Mouse (Mus musculus): ENCODE results near the gene Atpaf1. TPM values are rescaled to one million over a fixed set of nuclear protein-coding genes. Genes with fewer than 3 reads are reported as not detected.

Atpaf1 gene
- polyA plus RNA-seq, 1 experiment, result 54.4 TPM

GRCm38 (mm10) chr4:115838196-115838595 is 53.6 kb downstream of the Atpaf1 start:
- no peak overlapping the region for H3K4me3 ChIP-seq (ENCODE audit: insufficient read depth, low read length)
- TF ChIP-seq POLR2A (IDR thresholded peaks at IDR 0.05; ENCODE audit: extremely low read depth, insufficient read depth, low read length) (no peak), CTCF (IDR thresholded peaks at IDR 0.05; ENCODE audit: extremely low read depth, insufficient read depth, low read length) (no peak)
- H3K4me1 ChIP-seq (ENCODE audit: control insufficient read depth, insufficient read depth, low read length), result no peaks in the 10 kb centered on the region
- no peak overlapping the region for H3K27ac ChIP-seq (ENCODE audit: insufficient read depth, low read length)

DNA sequence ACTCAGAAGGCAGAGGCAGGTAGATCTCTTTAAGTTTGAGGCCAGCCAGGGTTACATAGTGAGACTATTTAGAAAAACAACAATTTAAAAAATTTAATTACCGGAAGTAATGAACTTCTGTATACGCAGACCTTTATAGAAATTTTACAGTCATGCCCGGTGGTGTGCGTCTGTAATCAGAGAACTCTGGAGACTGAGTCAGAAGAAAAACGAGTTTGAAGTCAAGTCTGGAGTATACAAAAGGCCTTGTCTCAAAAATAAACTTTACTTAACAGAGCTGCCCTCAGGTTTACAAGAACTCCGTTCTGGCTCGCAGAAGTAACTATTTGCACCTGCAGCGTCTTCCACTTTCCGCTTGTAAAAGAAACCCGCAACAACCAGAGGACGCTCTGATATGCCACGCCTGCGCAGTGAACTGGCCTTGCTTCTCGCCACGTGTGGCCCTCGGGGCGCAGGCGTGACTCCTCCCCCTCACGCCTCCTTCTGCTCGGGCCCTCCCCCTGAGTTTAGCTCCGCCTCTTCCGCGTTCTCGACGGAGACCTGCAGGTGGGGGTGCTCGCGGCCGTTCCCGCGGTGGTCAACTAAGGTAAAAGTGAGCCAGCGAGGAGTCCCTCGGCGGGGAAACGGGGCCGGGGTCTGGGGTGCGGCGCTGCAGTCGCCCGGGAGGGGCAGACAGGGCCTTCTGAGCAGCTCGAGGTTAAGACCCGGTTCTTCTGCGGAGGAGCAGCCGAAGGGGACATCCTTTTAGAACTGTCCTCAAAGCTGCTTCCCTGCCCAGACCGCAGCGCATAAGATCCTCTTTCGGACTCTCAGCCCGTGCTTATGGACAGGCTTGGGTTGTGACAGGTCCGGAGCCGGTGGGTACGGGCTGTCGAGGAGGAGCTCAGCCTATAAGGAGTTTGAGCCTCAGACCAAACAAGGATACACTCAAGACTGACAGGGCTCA is 54.4 kb downstream of the Atpaf1 start, which contains the start of gene Mknk1:
Gene Mknk1 (plus strand): TSS at position 503 of the 946 bp plus-strand sequence.
- Histone ChIP-seq H3K27ac (ENCODE audit: insufficient read depth, low read length) (no peak within 1 kb of the TSS), H3K4me3 (ENCODE audit: insufficient read depth, low read length) (peak within 1 kb of the TSS; percentile 76), H3K4me1 (ENCODE audit: control insufficient read depth, insufficient read depth, low read length) (no peaks in the 10 kb centered on the region)
- TF ChIP-seq POLR2A (IDR thresholded peaks at IDR 0.05; ENCODE audit: extremely low read depth, insufficient read depth, low read length), result peak; percentile 70
- no peak for TF ChIP-seq CTCF (IDR thresholded peaks at IDR 0.05; ENCODE audit: extremely low read depth, insufficient read depth, low read length)

DNA sequence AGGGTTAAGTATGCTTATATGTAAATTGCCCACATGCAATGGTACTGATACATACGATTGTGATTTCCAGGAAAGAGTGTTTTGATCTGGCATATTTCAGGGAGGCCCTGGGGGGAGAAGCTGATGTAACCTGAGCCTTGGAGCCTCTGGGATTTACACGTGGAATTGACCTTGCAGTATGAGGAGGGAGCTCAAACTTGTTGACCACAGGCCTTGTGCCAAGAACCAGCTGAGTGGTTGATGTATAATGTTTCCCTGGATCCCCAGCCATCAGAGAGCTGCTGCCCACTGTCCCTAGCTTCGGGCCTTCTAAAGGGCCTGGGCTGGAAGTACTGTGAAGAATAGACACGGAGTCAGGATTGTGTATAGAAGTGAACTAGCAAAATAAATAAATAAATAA is 55.3 kb downstream of the Atpaf1 start:
- TF ChIP-seq CTCF (IDR thresholded peaks at IDR 0.05; ENCODE audit: extremely low read depth, insufficient read depth, low read length) (no peak), POLR2A (IDR thresholded peaks at IDR 0.05; ENCODE audit: extremely low read depth, insufficient read depth, low read length) (no peak)
- no peaks in the 10 kb centered on the region for H3K4me1 ChIP-seq (ENCODE audit: control insufficient read depth, insufficient read depth, low read length)
- peak overlapping the region; percentile 76; the same call in 1 of the 2 replicates for H3K4me3 ChIP-seq (ENCODE audit: insufficient read depth, low read length)
- H3K27ac ChIP-seq (ENCODE audit: insufficient read depth, low read length), result no peak overlapping the region

GRCm38 (mm10) chr4:115840842-115841241 is 56.2 kb downstream of the Atpaf1 start:
- H3K27ac ChIP-seq (ENCODE audit: insufficient read depth, low read length), result no peak overlapping the region
- H3K4me1 ChIP-seq (ENCODE audit: control insufficient read depth, insufficient read depth, low read length), result no peaks in the 10 kb centered on the region
- TF ChIP-seq CTCF (IDR thresholded peaks at IDR 0.05; ENCODE audit: extremely low read depth, insufficient read depth, low read length) (no peak), POLR2A (IDR thresholded peaks at IDR 0.05; ENCODE audit: extremely low read depth, insufficient read depth, low read length) (no peak)
- no peak overlapping the region for H3K4me3 ChIP-seq (ENCODE audit: insufficient read depth, low read length)

- Histone ChIP-seq H3K4me1 (ENCODE audit: control insufficient read depth, insufficient read depth, low read length) (peaks cover 6% of the 10 kb centered on the region), H3K27ac (ENCODE audit: insufficient read depth, low read length) (0 out of 2 replicates have a peak overlapping the region, but pooled peaks have one; percentile 5), H3K4me3 (ENCODE audit: insufficient read depth, low read length) (no peak overlapping the region)
- TF ChIP-seq CTCF (IDR thresholded peaks at IDR 0.05; ENCODE audit: extremely low read depth, insufficient read depth, low read length) (no peak), POLR2A (IDR thresholded peaks at IDR 0.05; ENCODE audit: extremely low read depth, insufficient read depth, low read length) (no peak)
Observed at GRCm38 (mm10) chr4:115846656-115847055, 62.0 kb downstream of the Atpaf1 start.

GRCm38 (mm10) chr4:115847377-115847776 is 62.8 kb downstream of the Atpaf1 start:
- H3K27ac ChIP-seq (ENCODE audit: insufficient read depth, low read length), result peak overlapping the region; percentile 80
- TF ChIP-seq CTCF (IDR thresholded peaks at IDR 0.05; ENCODE audit: extremely low read depth, insufficient read depth, low read length) (0 out of 2 replicates have a peak, but pooled peaks have one; percentile 12), POLR2A (IDR thresholded peaks at IDR 0.05; ENCODE audit: extremely low read depth, insufficient read depth, low read length) (no peak)
- peaks cover 6% of the 10 kb centered on the region for H3K4me1 ChIP-seq (ENCODE audit: control insufficient read depth, insufficient read depth, low read length)
- H3K4me3 ChIP-seq (ENCODE audit: insufficient read depth, low read length), result no peak overlapping the region

- Histone ChIP-seq H3K4me3 (ENCODE audit: insufficient read depth, low read length) (no peak overlapping the region), H3K27ac (ENCODE audit: insufficient read depth, low read length) (0 out of 2 replicates have a peak overlapping the region, but pooled peaks have one; percentile 80), H3K4me1 (ENCODE audit: control insufficient read depth, insufficient read depth, low read length) (peaks cover 6% of the 10 kb centered on the region)
- no peak for TF ChIP-seq POLR2A (IDR thresholded peaks at IDR 0.05; ENCODE audit: extremely low read depth, insufficient read depth, low read length)
- no peak for TF ChIP-seq CTCF (IDR thresholded peaks at IDR 0.05; ENCODE audit: extremely low read depth, insufficient read depth, low read length)
Observed at GRCm38 (mm10) chr4:115848083-115848482, 63.5 kb downstream of the Atpaf1 start.

- no peak for TF ChIP-seq POLR2A (IDR thresholded peaks at IDR 0.05; ENCODE audit: extremely low read depth, insufficient read depth, low read length)
- no peak for TF ChIP-seq CTCF (IDR thresholded peaks at IDR 0.05; ENCODE audit: extremely low read depth, insufficient read depth, low read length)
- Histone ChIP-seq H3K27ac (ENCODE audit: insufficient read depth, low read length) (no peak overlapping the region), H3K4me3 (ENCODE audit: insufficient read depth, low read length) (no peak overlapping the region), H3K4me1 (ENCODE audit: control insufficient read depth, insufficient read depth, low read length) (peaks cover 6% of the 10 kb centered on the region)
Observed at GRCm38 (mm10) chr4:115848990-115849677, 64.5 kb downstream of the Atpaf1 start.

GRCm38 (mm10) chr4:115850111-115850510 is 65.5 kb downstream of the Atpaf1 start:
- Histone ChIP-seq H3K4me3 (ENCODE audit: insufficient read depth, low read length) (no peak overlapping the region), H3K4me1 (ENCODE audit: control insufficient read depth, insufficient read depth, low read length) (peaks cover 6% of the 10 kb centered on the region), H3K27ac (ENCODE audit: insufficient read depth, low read length) (no peak overlapping the region)
- TF ChIP-seq POLR2A (IDR thresholded peaks at IDR 0.05; ENCODE audit: extremely low read depth, insufficient read depth, low read length) (no peak), CTCF (IDR thresholded peaks at IDR 0.05; ENCODE audit: extremely low read depth, insufficient read depth, low read length) (no peak)

All from cortical plate, adult 2 months (tissue).